Mouse (Mus musculus) intestine, embryonic 16.5 days (tissue): ENCODE measurements around the gene Fam78a. TPM values are rescaled to one million over a fixed set of nuclear protein-coding genes. Genes with fewer than 3 reads are reported as not detected.

Experiments
- ATAC-seq: fragments of 200-750 bp; cut with Nextera tagmentation; 2 replicates; pipeline ENCODE4 v1.8.0; 2017; ENCODE audit warnings: moderate TSS enrichment, moderate library complexity
- H3K27ac ChIP-seq: fragments of 300-500 bp; sonication (generic); 2 replicates; pipeline ENCODE4 v1.5.1; 2014; ENCODE audit warnings: mild to moderate bottlenecking, low read length
- H3K27me3 ChIP-seq: fragments of 300-500 bp; sonication (generic); replicated peaks from 2 replicates; pipeline ENCODE4 v1.6.1; 2014; ENCODE audit warnings: low read length, control low read depth, mixed read lengths; ENCODE audit not compliant: control insufficient read depth, insufficient read depth
- H3K36me3 ChIP-seq: fragments of 300-500 bp; sonication (generic); 2 replicates; pipeline ENCODE4 v1.6.1; 2014; ENCODE audit warnings: low read length, control low read depth; ENCODE audit not compliant: control insufficient read depth, insufficient read depth
- H3K4me1 ChIP-seq: fragments of 300-500 bp; sonication (generic); 2 replicates; pipeline ENCODE4 v1.6.1; 2014; ENCODE audit warnings: low read length, control low read depth, mixed read lengths; ENCODE audit not compliant: control insufficient read depth, insufficient read depth
- H3K4me2 ChIP-seq: fragments of 300-500 bp; sonication (generic); 2 replicates; pipeline ENCODE4 v1.6.1; 2014; ENCODE audit warnings: low read depth, low read length, control low read depth
- H3K4me3 ChIP-seq: fragments of 300-500 bp; sonication (generic); 2 replicates; pipeline ENCODE4 v1.5.1; 2014; ENCODE audit warnings: mild to moderate bottlenecking, low read length
- H3K9ac ChIP-seq: fragments of 300-500 bp; sonication (generic); 2 replicates; pipeline ENCODE4 v1.6.1; 2014; ENCODE audit warnings: low read depth, low read length
- H3K9me3 ChIP-seq: fragments of 300-500 bp; sonication (generic); 2 replicates; pipeline ENCODE4 v1.6.1; 2016; ENCODE audit warnings: low read length, control low read depth; ENCODE audit not compliant: control insufficient read depth
- WGBS: fragments of 180-500 bp; shearing (Covaris S2); extraction: QIAGEN DNeasy Blood & Tissue Kit; methylation state at CpG from one replicate; pipeline ENCODE4 v1.1.7; 2014; 5-methylcytosine and 5-hydroxymethylcytosine counted together
- polyA plus RNA-seq: library from polyadenylated mRNA; unstranded; fragments of >200 nt; fragmentation: Nextera tagmentation; extraction: Ambion mirVana; gene quantifications from 2 replicates; pipeline ENCODE4 v1.2.1, GENCODE M21; 2015

The Fam78a gene
- 2.1 and 2.2 TPM in 2 replicates for polyA plus RNA-seq

GRCm38 (mm10) chr2:32084111-32084871 lies at the start of gene Fam78a:
Gene Fam78a, minus strand, starts transcription at chr2:32084857.
- Histone ChIP-seq H3K27ac (no peak within 1 kb of the TSS), H3K27me3 (peaks cover 27% of the 10 kb centered on the region)
- WGBS = under 1% methylated on average over 68 of the region's 68 CpGs

GRCm38 (mm10) chr2:32134039-32134438 lies 49.4 kb upstream of the Fam78a start:
- Histone ChIP-seq H3K27ac (no peak overlapping the region), H3K4me3 (no peak overlapping the region), H3K9me3 (no peaks in the 10 kb centered on the region), H3K4me2 (no peak overlapping the region), H3K4me1 (peaks cover 7% of the 10 kb centered on the region; the same call in 1 of the 2 replicates), H3K36me3 (no peaks in the 10 kb centered on the region), H3K27me3 (no peaks in the 10 kb centered on the region), H3K9ac (no peak overlapping the region)
- 0% methylated on average over 2 of the region's 2 CpGs for WGBS
- ATAC-seq = 0 out of 2 replicates have a peak, but pooled peaks have one; percentile 1

More at GRCm38 (mm10) chr2:32084111-32084871, at the start of gene Fam78a:
- Histone ChIP-seq H3K9me3 (no peaks in the 10 kb centered on the region), H3K9ac (peak within 1 kb of the TSS; percentile 71), H3K4me1 (peaks cover 7% of the 10 kb centered on the region; the same call in 1 of the 2 replicates), H3K36me3 (no peaks in the 10 kb centered on the region), H3K4me3 (peak within 1 kb of the TSS; percentile 68), H3K4me2 (peak within 1 kb of the TSS; percentile 97)
- peak; percentile 31 for ATAC-seq

GRCm38 (mm10) chr2:32132567-32132992 lies 47.9 kb upstream of the Fam78a start:
- Histone ChIP-seq H3K36me3 (no peaks in the 10 kb centered on the region), H3K4me1 (peaks cover 7% of the 10 kb centered on the region; the same call in 1 of the 2 replicates), H3K27ac (no peak overlapping the region), H3K9ac (no peak overlapping the region), H3K27me3 (no peaks in the 10 kb centered on the region), H3K4me2 (no peak overlapping the region), H3K9me3 (no peaks in the 10 kb centered on the region), H3K4me3 (no peak overlapping the region)
- WGBS = 7% methylated on average over 12 of the region's 12 CpGs
- no peak for ATAC-seq

- Histone ChIP-seq H3K9me3 (no peaks in the 10 kb centered on the region), H3K4me2 (no peak overlapping the region), H3K4me3 (no peak overlapping the region), H3K9ac (no peak overlapping the region), H3K27me3 (no peaks in the 10 kb centered on the region), H3K27ac (no peak overlapping the region), H3K36me3 (no peaks in the 10 kb centered on the region), H3K4me1 (peaks cover 7% of the 10 kb centered on the region; the same call in 1 of the 2 replicates)
- WGBS = 68% methylated on average over 6 of the region's 6 CpGs
- ATAC-seq = no peak
Measured at GRCm38 (mm10) chr2:32131866-32132566, 47.4 kb upstream of the Fam78a start.

GRCm38 (mm10) chr2:32131205-32131834 lies 46.7 kb upstream of the Fam78a start:
- Histone ChIP-seq H3K4me3 (no peak overlapping the region), H3K9ac (no peak overlapping the region), H3K27me3 (no peaks in the 10 kb centered on the region), H3K4me1 (peaks cover 7% of the 10 kb centered on the region; the same call in 1 of the 2 replicates), H3K36me3 (no peaks in the 10 kb centered on the region), H3K9me3 (no peaks in the 10 kb centered on the region), H3K27ac (no peak overlapping the region), H3K4me2 (no peak overlapping the region)
- ATAC-seq = no peak
- WGBS = 66% methylated on average over 9 of the region's 9 CpGs

GRCm38 (mm10) chr2:32130435-32130834 lies 45.8 kb upstream of the Fam78a start:
- H3K4me2 ChIP-seq = no peak overlapping the region
- no peak overlapping the region for H3K27ac ChIP-seq
- no peak overlapping the region for H3K9ac ChIP-seq
- peaks cover 7% of the 10 kb centered on the region; the same call in 1 of the 2 replicates for H3K4me1 ChIP-seq
- no peaks in the 10 kb centered on the region for H3K27me3 ChIP-seq
- ATAC-seq = no peak
- H3K36me3 ChIP-seq = no peaks in the 10 kb centered on the region
- H3K4me3 ChIP-seq = no peak overlapping the region
- WGBS = 32% methylated on average over 6 of the region's 6 CpGs
- H3K9me3 ChIP-seq = no peaks in the 10 kb centered on the region

- H3K4me1 ChIP-seq = peaks cover 7% of the 10 kb centered on the region; the same call in 1 of the 2 replicates
- H3K4me2 ChIP-seq = no peak overlapping the region
- no peaks in the 10 kb centered on the region for H3K27me3 ChIP-seq
- WGBS = 41% methylated on average over 11 of the region's 11 CpGs
- H3K4me3 ChIP-seq = no peak overlapping the region
- no peak for ATAC-seq
- no peak overlapping the region; the same call in 1 of the 2 replicates for H3K9ac ChIP-seq
- H3K9me3 ChIP-seq = no peaks in the 10 kb centered on the region
- no peak overlapping the region for H3K27ac ChIP-seq
- H3K36me3 ChIP-seq = no peaks in the 10 kb centered on the region
Measured at GRCm38 (mm10) chr2:32129383-32130074, 44.9 kb upstream of the Fam78a start.

GRCm38 (mm10) chr2:32128536-32128841 lies 43.8 kb upstream of the Fam78a start:
- 81% methylated on average over 5 of the region's 5 CpGs for WGBS
- Histone ChIP-seq H3K4me3 (no peak overlapping the region), H3K4me2 (peak overlapping the region; percentile 28), H3K27ac (peak overlapping the region; percentile 15; the same call in 1 of the 2 replicates), H3K27me3 (no peaks in the 10 kb centered on the region), H3K9ac (no peak overlapping the region), H3K36me3 (no peaks in the 10 kb centered on the region), H3K9me3 (no peaks in the 10 kb centered on the region), H3K4me1 (peaks cover 7% of the 10 kb centered on the region; the same call in 1 of the 2 replicates)
- peak; percentile 60 for ATAC-seq
